Mouse (Mus musculus): ENCODE data around the gene Prkd2.

GRCm38 (mm10) chr7:16827274-16827673 is 15.4 kb upstream of the Prkd2 start:
- TF ChIP-seq CTCF (IDR thresholded peaks at IDR 0.05; ENCODE audit: insufficient read depth, low read depth, low read length), result no peak
- no peak for TF ChIP-seq POLR2A (IDR thresholded peaks at IDR 0.05; ENCODE audit: insufficient read depth, low read depth, low read length)
